Mouse (Mus musculus): Measurements from ENCODE around the gene Slc6a21.

- no peak for TF ChIP-seq CTCF (IDR thresholded peaks at IDR 0.05; ENCODE audit: extremely low read depth, insufficient read depth, low read length)
- no peak for TF ChIP-seq POLR2A (IDR thresholded peaks at IDR 0.05; ENCODE audit: extremely low read depth, insufficient read depth, low read length)
Measured at GRCm38 (mm10) chr7:45259281-45259680, 18.0 kb upstream of the Slc6a21 start.

Data from cortical plate, adult 2 months (tissue).